Mouse (Mus musculus) thymus, postnatal 14 days (tissue): ENCODE results near the gene Ndufa5.

Experiments
- DNase-seq: peaks from one replicate; pipeline ENCODE4 v3.0.0; 2021

The Ndufa5 gene

GRCm38 (mm10) chr6:24516197-24516596 is 11.6 kb downstream of the Ndufa5 start:
- no peak for DNase-seq

- peak; percentile 54 for DNase-seq
Observed at GRCm38 (mm10) chr6:24514552-24515284, 13.1 kb downstream of the Ndufa5 start, which contains the start of gene Iqub. Gene Iqub (minus strand): TSS chr6:24515067.

- DNase-seq = no peak
Observed at GRCm38 (mm10) chr6:24504141-24504540, 23.7 kb downstream of the Ndufa5 start.

GRCm38 (mm10) chr6:24490341-24490740 is 37.5 kb downstream of the Ndufa5 start:
- DNase-seq = no peak

GRCm38 (mm10) chr6:24486530-24486929 is 41.3 kb downstream of the Ndufa5 start:
- DNase-seq = no peak

- DNase-seq = no peak
Observed at GRCm38 (mm10) chr6:24470571-24471132, 57.2 kb downstream of the Ndufa5 start.

GRCm38 (mm10) chr6:24470135-24470534 is 57.7 kb downstream of the Ndufa5 start:
- no peak for DNase-seq
